Mouse (Mus musculus): Measurements from ENCODE around the gene Grin1.

Gene Grin1

DNA sequence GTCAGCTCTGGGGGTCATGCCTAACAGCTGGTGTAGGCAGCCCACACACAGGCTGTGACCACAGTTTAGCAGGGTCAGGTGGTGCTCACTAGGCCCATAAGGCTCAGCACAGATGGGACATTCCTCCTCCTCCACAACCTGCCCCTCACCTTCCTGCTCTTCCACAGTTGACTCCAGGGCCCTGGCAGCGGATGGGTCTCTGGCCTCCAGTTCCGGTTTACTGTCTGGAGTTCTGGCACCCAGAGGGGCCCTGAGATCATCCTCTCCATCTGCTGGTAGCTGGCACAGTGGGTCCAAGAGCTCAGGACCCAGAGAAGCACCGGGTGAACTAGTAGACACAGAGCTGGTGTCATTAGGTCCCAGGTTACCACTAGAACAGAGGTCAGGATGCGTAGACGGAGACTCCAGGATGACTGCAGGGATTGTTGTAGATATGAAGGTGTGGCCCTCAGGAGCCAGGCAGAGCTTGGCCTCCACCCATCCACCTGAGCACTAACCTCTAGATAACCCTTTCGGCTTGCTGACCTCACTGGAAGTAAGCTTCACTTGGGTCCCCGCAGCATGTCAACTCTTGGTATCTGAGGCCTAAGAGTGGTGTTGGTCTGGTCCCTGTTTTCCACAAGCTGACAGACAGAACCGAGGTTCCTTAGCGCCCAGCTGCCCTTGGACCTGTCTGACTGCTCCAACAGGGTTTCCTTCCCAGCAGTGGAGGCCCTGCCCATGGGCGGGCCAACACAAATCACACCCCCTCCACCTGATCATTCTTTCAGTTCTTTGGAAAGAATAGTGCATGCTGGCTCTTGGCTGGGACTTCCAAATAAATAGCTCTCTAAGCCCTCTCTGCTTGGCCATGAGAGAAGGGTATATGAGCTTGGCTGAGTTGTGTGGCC lies 72.6 kb downstream of the Grin1 start, which contains the start of gene AL732309.1:
Gene AL732309.1 (minus strand): TSS at position 681 of the 890 bp plus-strand sequence.
- DNase-seq, result no peak

DNA sequence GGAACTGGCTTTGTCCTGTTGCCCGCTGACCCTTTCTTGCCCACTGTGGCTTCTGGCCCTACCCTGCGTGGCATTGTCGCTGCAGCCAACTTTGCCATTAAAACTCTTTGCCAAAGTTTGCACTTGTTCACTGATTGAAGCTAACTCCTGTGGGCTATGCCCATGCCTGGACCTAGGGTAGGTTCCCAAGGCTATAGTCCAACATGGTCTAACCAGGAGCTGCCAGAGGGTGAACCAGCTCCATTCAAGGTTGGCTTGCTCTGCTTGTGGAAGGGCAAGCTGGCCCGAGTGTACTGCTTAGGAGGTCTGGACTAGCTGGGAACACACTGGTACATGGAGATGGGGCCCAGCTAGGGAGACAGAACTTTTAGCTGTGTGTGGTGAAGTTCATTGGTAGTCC lies 74.8 kb downstream of the Grin1 start:
- DNase-seq, result no peak

DNA sequence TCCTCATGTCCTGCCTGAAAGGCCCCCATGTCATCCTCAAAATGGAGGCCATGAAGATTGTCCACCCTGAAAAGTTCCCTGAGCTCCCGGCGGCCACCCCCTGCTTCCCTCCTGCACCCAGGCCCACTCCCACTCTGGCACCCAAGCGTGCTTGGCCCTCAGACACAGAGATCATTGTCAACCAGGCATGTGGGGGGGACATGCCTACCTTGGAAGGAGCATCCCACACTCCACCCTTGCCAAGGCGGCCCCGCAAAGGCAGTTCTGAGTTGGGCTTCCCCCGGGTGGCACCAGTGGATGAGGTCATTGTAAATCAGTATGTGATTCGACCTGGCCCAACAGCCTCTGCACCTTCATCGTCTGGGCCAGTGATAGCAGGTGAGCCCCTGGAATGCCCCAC lies 75.6 kb downstream of the Grin1 start:
- no peak for DNase-seq

DNA sequence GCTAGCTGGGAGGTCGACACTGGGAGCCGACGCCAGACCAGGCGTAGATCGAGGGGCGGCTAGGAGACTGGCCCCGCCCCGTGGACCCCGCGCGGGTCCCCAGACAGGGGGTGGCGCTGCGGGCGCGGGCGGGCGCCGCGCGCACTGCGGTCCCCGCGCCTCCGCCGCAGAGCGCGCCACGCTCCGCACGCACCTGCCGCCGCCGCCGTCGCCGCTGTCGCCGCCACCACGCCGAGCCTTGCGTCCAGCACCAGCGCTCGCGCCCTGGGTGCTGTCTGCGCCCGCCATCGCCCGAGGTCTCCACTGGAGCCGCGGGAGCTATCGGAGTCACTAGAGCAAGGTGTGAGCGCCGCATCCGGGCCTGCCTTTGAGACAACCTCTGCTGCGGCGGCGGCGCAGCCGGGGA lies 76.9 kb downstream of the Grin1 start, which contains the start of the genes Rnf208 and Cysrt1:
Gene Rnf208 (plus strand): TSS at position 155 of the 406 bp plus-strand sequence.
Gene Cysrt1 (minus strand): TSS at position 352 of the 406 bp plus-strand sequence.
- peak; percentile 66 for DNase-seq

DNA sequence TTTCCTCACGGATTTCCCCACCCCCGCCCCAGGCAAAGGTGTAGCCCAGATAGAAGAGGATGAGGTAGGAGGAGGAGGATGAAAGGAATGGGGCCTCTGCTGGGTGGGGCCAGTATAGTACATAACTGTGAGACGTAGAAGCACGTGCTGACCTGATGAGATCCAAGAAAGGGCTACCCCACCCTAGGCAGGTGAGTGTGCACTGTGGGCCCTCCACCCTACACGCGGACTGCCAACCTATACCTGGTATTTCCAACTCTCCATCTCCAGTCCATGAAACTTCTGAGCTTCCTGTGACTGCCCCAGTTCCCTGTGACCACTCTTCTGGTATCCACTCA lies 77.6 kb downstream of the Grin1 start:
- no peak for DNase-seq

Measured in retina, postnatal 1 day (tissue).